Mouse (Mus musculus) kidney, adult 8-10 months (tissue): ENCODE data around the gene Wwp2.
A peak's percentile ranks its signal among the peaks of the same experiment; 100 is the strongest.

Source experiments
- DNase-seq, 2 experiments: peaks; one replicate each; pipeline ENCODE4 v3.0.0; 2022

Gene Wwp2

DNA sequence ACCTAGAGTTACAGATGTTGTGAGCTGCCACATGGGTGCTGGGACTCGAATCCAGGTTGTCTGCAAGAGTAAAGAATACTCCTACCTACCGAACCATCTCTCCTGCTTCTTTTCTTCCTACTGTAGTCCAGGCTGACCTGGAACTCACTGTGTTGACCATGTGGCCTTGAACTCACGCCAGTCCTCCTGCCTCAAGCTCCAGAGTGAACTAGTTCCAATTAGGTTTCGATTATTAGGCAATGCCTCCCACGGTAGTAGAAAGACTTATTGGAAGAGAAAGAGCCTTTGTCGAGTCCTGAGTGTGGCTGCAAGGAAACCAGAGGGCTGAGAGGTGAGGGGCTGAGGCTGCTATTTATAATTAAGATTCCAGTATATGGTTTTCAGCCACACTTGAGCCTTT lies 42.6 kb downstream of the Wwp2 start:
- no peak for DNase-seq

- DNase-seq, result peak in 1 of 2 experiments; percentile 17
These were observed 44.3 kb downstream of the Wwp2 start for GRCm38 (mm10) chr8:107480436-107480835.

GRCm38 (mm10) chr8:107483250-107483649 lies 47.1 kb downstream of the Wwp2 start:
- DNase-seq, result no peak

DNA sequence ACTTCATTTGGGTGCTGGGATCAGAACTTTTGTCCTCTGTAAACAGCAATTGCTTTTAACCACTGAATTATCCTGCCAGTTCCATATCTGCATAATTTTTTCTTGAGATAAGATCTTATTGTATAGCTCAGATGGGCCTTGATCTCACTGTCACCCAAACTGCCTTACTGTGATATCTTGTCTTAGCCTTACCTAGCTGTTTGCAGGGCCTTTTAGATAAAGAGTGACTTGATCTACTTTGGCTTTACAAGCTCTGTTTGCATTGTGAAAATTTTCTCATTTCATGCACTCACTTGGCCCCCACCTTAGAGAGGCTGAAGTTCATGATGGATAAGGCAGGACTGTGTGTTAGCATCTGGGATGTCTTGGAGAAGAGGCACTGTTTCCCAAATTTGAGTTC lies 48.8 kb downstream of the Wwp2 start:
- DNase-seq, result no peak

DNA sequence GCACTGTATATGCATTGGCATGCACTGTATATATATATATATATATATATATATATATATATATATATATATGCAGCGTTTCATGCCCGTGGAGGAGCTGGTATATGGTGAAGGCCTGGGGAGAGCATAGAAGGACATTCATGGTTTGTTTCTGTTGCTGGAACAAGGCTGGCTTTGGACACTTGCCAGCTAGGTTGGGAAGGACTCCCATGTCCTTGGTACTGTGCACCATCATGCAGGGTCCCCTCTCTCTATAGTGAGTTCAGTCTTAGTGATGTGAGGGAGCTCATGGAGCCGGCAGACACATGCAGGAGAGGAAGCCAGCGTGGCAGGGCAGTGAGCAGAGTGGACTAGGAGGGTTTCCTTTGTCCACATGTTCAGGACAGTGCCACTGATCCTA lies 52.4 kb downstream of the Wwp2 start:
- no peak for DNase-seq

GRCm38 (mm10) chr8:107489086-107489485 lies 52.9 kb downstream of the Wwp2 start:
- no peak for DNase-seq

DNA sequence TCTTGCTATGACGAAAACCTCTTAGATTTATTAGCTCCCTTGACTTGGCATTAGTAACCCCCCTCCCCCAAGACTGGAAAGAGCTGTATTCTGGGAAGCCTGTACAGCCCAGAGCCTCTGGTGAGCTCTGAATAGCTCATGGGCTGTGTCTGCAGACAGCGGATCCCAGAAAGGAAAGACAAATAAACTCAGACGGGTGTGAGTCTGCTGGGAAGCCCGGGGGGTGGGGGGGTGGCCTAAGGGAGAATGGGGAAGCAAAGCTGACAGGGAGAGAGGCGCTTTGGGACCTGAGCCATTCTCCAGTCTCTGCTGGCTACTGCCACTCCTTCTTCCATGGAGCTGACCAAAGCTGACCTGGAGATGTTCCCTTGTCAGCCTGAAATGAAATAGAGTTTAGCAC lies 53.8 kb downstream of the Wwp2 start:
- DNase-seq, result no peak

GRCm38 (mm10) chr8:107490649-107491048 lies 54.5 kb downstream of the Wwp2 start:
- no peak for DNase-seq

- DNase-seq, result no peak
These were observed 55.0 kb downstream of the Wwp2 start for GRCm38 (mm10) chr8:107491212-107491611.

DNA sequence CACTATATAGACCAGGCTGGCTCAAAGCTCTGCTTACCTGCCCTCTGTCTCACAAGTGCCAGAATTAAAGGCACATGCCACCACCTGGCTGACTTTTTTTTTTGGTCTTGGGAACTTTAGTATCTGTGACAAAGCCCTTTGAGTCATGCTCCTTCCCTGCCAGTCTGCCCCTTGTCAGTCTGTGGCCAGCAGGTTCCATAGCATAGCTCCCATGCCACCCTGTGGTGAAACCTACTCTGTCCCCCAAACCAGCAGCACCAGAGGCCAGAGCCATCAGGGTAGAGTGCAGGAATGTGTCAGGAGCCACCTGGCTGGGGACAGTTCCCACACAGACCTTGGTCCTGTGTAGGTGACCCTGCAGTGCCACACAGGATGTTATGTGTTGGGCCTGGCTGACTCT lies 55.7 kb downstream of the Wwp2 start:
- no peak for DNase-seq

DNA sequence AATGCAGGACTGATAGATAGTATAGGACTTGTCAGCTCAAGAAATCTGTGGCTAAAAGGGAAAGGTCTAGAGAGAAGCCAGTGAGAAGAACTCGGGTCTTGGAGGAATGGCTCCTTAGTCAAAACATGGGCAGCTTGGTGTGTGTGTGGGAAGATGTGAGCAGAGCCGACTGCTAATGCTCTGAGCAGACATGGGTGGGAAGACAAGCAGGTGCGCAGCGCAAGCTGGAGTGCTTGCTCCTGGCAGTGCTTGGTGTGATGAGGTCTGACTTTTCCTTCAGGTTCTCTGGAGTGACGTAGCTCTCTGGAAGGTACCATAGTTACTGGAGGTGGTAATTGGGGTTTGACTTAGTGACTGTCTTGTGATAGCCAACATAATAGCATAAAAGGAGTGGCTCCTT lies 56.6 kb downstream of the Wwp2 start:
- no peak for DNase-seq

- no peak for DNase-seq
These were observed 59.3 kb downstream of the Wwp2 start for GRCm38 (mm10) chr8:107495425-107495824.

DNA sequence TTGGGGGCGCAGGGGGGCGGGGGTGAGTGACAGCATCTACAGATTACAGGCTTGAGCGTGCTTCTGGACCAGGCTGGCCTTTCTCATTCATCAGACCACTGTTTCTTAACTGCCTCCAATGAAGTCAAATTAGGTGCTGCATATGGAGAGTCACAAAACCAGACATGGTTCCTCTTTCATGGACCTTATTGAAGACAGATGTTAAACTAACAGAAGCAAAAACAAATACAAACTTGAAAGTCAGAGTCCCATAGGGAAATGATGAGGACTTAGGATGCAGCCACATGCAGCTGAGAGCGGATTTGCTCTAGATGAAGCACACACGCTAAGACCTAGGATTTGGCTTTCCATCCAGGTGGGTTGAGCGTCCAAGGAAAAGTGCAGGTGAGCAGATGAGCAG lies 61.5 kb downstream of the Wwp2 start:
- no peak for DNase-seq

DNA sequence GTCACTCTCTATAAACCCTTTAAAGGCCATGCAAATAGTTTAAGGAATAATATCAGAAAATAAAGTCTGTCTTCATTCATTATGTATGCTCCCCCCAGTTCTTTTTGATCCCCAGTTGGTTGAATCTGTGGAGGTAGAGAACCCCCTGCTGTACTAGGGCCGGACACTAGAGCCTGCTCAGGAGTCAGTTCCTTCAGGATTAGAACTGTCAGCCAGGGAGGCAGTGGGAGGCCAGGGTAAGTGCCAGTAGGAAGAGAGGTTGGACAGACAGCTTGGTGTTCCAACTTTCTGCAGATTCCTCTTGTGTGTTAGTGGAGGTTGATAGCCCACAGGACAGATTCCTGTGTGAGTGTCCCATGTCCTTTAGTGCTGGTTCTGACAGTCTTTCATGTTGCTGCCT lies 62.2 kb downstream of the Wwp2 start:
- DNase-seq, result no peak

DNA sequence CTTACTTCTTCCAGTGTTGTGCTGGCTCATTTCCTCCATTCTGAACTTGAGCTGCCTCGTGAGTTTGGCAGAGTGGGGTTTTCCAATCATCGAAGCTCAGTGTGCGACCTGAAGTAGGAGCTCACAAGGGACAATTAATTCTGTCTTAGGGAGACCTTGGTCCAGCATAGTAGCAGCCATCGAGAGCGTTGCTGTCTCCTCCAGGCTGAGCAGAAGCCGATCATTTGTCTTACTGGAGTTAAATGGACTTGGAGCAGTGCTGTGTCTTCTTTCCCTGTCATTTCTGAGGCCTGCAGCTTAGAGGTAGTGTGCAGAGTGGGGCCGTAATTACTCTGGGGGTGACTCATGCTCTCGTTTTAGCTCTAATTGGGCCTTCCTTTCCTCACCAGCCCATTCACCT lies 62.6 kb downstream of the Wwp2 start:
- no peak for DNase-seq

DNA sequence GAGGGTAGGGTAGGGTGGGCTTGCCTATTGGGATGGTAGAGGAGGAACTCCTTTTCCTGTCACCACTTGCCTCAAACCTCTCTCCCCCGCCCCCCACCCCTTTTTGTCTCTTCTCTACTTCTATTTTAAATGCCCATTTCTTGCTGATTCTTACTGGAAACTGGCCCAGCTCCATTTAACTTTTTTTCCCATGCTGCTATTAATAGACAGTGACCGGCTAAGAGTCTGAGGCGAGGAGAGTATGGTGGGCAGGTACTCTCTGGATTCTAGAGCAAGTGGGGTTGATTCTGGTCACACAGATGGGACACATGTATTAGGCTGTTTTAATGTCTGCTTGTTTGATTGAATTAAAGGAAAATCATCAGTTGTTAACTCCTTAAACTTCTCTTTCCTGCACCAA lies 63.4 kb downstream of the Wwp2 start:
- no peak for DNase-seq

GRCm38 (mm10) chr8:107502407-107502806 lies 66.2 kb downstream of the Wwp2 start:
- no peak for DNase-seq

GRCm38 (mm10) chr8:107502922-107503321 lies 66.8 kb downstream of the Wwp2 start:
- DNase-seq, result no peak

DNA sequence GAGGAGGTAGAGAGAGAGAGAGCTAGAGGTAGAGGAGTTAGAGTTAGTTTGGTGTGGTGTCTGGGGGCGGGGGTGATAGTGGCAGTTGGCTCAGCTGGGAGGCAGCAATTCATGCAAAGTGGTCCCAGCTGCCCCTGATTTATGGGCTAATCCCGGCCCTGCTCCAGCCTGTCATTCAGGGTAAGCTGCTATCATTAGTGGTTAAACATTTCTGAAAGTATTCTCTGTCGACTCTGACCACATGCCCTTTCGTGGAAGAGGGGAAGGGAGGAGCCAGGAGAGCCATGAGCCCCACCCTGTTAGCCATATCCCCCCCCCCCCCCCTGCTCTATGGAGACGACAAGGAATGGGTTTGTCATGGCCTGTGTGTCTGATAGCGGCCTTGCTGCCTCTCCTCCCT lies 67.2 kb downstream of the Wwp2 start:
- peak in 1 of 2 experiments; percentile 26 for DNase-seq

DNA sequence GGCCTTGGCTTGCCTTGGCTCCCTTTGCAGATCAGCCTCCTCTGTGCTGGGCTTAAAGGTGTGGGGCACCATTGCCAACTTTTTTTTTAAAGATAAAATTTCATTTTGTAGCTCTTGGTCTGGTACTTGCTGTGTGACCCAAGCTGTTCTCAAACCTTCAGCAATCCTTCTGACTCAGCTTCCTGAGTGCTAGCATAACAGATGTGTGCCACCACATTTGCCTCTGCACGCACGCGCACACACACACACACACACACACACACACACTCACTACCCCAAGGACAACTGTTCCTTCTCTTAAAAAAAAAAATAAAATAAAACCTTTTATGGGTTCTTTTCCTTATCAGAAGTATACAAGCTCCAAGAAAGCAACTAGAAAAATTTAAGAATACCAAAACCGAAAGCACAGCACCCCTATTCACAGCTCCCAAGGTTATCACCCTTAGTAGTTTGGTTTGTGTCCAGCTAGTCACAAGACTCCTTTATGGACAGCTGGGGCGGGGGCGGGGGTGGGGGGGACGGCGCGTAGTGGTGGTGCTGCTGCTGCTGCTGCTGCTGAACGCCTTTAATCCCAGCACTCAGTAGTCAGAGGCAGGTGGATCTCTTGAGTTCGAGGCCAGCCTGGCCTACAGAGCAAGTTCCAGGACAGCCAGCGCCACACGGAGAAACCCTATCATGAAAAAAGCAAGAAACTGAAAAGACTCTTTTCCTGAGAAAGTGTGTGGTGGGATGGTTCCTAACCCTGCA lies 68.2 kb downstream of the Wwp2 start:
- no peak for DNase-seq

DNA sequence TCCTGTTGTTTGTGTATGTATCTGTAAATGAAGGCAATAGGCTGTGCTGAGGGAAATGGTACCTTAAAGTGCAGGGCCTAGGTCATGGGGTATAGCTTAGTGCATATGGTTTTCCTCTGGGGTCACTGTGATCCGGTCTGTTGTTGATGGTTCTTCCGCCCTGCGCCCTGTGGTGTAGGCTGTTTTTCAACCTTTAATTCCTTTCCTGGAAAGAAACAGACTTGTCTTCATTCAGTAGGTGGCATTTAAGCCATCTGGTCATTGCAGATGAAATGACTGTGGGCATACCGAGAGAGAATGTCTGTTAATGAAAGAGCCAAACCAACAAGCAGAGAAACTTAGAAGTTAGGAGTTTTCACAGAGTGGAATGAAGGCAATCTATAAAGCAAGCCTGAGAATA lies 69.1 kb downstream of the Wwp2 start:
- DNase-seq, result no peak

DNA sequence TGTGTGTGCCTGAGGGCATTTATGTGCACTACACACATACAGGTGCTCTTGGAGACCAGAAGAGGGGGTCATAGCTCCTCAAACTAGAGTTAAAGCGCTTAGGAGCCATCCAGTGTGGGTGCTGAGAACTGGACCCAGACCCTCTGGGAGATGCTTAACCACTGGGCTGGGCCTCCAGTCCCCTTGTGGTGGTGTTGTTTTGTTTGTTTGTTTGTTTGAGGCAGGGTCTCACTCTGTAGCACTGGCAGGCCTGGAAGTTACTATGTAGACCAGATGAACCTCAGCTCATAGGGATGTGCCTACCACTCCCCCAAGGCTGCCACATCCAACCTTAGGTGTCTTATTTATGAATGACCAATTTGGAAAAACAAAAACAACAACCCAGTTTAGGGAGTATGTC lies 70.9 kb downstream of the Wwp2 start:
- no peak for DNase-seq

DNA sequence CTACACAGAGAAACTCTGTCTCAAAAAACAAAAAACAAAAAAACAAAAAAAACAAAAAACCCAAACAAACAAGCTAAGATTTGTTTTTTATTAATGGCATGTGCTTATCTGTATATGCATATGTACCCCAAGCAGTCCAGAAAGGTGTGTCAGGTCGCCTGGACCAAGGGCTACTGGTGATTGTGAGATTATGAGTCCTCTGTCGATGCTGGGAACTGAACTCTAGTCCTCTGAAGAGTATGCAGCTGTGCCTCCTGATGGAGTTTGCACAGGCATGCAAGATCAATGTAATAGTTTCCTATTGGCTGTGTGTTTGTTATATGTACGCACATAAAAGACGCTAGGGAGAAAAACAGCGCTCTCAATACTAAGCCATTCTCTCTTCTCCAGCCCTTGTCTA lies 74.0 kb downstream of the Wwp2 start:
- no peak for DNase-seq

DNA sequence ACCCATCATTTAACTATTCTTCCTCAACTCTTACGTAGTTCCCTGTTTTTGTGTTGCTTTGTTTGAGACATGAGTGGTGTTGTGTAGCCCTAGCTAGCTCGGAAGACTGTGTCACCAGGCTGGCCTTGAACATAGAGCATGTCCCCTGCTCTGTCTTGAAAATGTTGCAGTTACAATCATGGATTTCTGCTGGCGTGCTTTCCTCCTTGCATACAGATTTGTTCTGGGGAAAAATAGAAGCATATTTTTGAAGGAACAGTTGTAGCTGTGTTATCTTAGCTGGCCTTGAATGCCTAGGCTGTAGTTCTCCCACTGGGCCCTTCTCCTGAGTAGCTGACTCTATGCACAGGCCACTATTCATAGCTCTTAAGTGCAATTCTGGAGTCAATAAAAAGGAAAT lies 74.6 kb downstream of the Wwp2 start:
- no peak for DNase-seq

DNA sequence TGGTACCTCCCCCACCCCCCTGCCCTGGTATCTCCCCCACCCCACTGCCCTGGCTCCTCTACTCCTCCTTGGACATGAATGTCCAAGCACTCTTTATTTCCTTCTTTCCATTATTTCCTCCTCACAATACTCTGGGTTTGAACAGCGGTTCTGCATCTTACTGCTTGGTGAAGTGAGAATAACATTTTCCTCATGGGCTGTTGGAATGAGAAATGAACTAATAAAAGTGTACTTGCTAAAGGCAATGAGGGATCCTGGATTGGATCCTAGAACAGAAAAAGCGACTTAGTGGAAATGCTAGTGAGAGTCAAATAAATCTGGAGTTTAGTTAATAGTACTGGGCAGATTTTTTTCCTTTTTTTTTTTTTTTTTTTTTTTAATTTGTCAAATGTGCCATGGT lies 77.1 kb downstream of the Wwp2 start:
- no peak for DNase-seq
